Mouse (Mus musculus) liver, adult 2 months (tissue): ENCODE data around the gene Kdm2b. TPM values are rescaled to one million over a fixed set of nuclear protein-coding genes. Genes with fewer than 3 reads are reported as not detected.

ENCODE experiments used
- DNase-seq: peaks from one replicate; pipeline ENCODE4 v3.0.0-alpha.2; 2011; ENCODE audit warnings: low read depth, low spot score; ENCODE audit errors: extremely low read depth
- H3K27ac ChIP-seq: fragments of 200-500 bp; replicated peaks from 2 replicates; pipeline ENCODE4 v1.5.1; 2012; ENCODE audit warnings: low read depth, mild to moderate bottlenecking, control low read depth, inconsistent platforms, low read length; ENCODE audit not compliant: insufficient read depth
- H3K27me3 ChIP-seq: fragments of 200-500 bp; 2 replicates; pipeline ENCODE4 v1.6.1; 2012; ENCODE audit warnings: mild to moderate bottlenecking, moderate library complexity, low read length, inconsistent platforms; ENCODE audit not compliant: control insufficient read depth, insufficient read depth
- H3K36me3 ChIP-seq: fragments of 200-500 bp; 2 replicates; pipeline ENCODE4 v1.6.1; 2012; ENCODE audit warnings: low read length, inconsistent platforms; ENCODE audit not compliant: control insufficient read depth, insufficient read depth
- H3K4me1 ChIP-seq: fragments of 200-500 bp; 2 replicates; pipeline ENCODE4 v1.6.1; 2011; ENCODE audit warnings: low read length; ENCODE audit not compliant: control insufficient read depth, insufficient read depth
- H3K4me3 ChIP-seq: fragments of 200-500 bp; 2 replicates; pipeline ENCODE4 v1.5.1; 2011; ENCODE audit warnings: low read depth, mild to moderate bottlenecking, control low read depth, low read length, moderate library complexity; ENCODE audit not compliant: insufficient read depth
- H3K79me2 ChIP-seq: fragments of 200-500 bp; 2 replicates; pipeline ENCODE4 v1.6.1; 2012; ENCODE audit warnings: inconsistent platforms, mild to moderate bottlenecking, low read length, moderate library complexity; ENCODE audit not compliant: control insufficient read depth, insufficient read depth
- H3K9ac ChIP-seq: fragments of 200-500 bp; 2 replicates; pipeline ENCODE4 v1.6.1; 2012; ENCODE audit warnings: low read depth, mild to moderate bottlenecking, control low read depth, inconsistent platforms, low read length
- CTCF ChIP-seq: fragments of 200-500 bp; IDR thresholded peaks from 2 replicates; pipeline ENCODE4 v1.5.1; 2011; ENCODE audit warnings: low read depth, low read length, control low read depth
- POLR2A ChIP-seq: fragments of 200-500 bp; IDR thresholded peaks from 2 replicates; pipeline ENCODE4 v1.6.1; 2011; ENCODE audit warnings: low read length, control low read depth; ENCODE audit not compliant: insufficient read depth; ENCODE audit errors: extremely low read depth
- WGBS: fragments of 180-500 bp; shearing (Covaris S2); methylation state at CpG from one replicate; pipeline ENCODE4 v1.1.7; 2018; 5-methylcytosine and 5-hydroxymethylcytosine counted together
- polyA plus RNA-seq: library from polyadenylated mRNA; depleted of rRNA; stranded (reverse); fragments of >200 nt; gene quantifications from 2 replicates; pipeline ENCODE4 v1.2.3, GENCODE M21; 2012
- total RNA-seq: library from RNA; depleted of rRNA; stranded (reverse); fragments of >200 nt; gene quantifications from 2 replicates; pipeline ENCODE4 v1.2.3, GENCODE M21; 2014

The Kdm2b gene
- total and polyA plus RNA-seq, 2 experiments = 3.0 to 7.1 TPM

- no peak overlapping the region for H3K9ac ChIP-seq
- H3K79me2 ChIP-seq = no peaks in the 10 kb centered on the region
- H3K4me1 ChIP-seq = peaks cover 2% of the 10 kb centered on the region; the same call in 1 of the 2 replicates
- H3K36me3 ChIP-seq = peaks cover 9% of the 10 kb centered on the region
- H3K27me3 ChIP-seq = no peaks in the 10 kb centered on the region
- TF ChIP-seq POLR2A = no peak
- no peak for TF ChIP-seq CTCF
- WGBS = 34% methylated on average over 3 of the region's 3 CpGs
- H3K27ac ChIP-seq = no peak overlapping the region
- H3K4me3 ChIP-seq = no peak overlapping the region
- peak; percentile 39 for DNase-seq
Measured at GRCm38 (mm10) chr5:122876671-122877070, 113.0 kb downstream of the Kdm2b start.

- no peak for TF ChIP-seq CTCF
- TF ChIP-seq POLR2A = no peak
- Histone ChIP-seq H3K9ac (no peak overlapping the region), H3K79me2 (no peaks in the 10 kb centered on the region), H3K36me3 (peaks cover 16% of the 10 kb centered on the region), H3K27me3 (no peaks in the 10 kb centered on the region), H3K4me3 (no peak overlapping the region), H3K27ac (no peak overlapping the region), H3K4me1 (peaks cover 2% of the 10 kb centered on the region; the same call in 1 of the 2 replicates)
- WGBS = 72% methylated on average over 3 of the region's 3 CpGs
- no peak for DNase-seq
Measured at GRCm38 (mm10) chr5:122874359-122874758, 115.3 kb downstream of the Kdm2b start.

GRCm38 (mm10) chr5:122873573-122873972 lies 116.0 kb downstream of the Kdm2b start:
- no peak for TF ChIP-seq CTCF
- TF ChIP-seq POLR2A = no peak
- H3K36me3 ChIP-seq = peaks cover 18% of the 10 kb centered on the region
- H3K4me3 ChIP-seq = no peak overlapping the region
- H3K79me2 ChIP-seq = no peaks in the 10 kb centered on the region
- no peak overlapping the region for H3K9ac ChIP-seq
- H3K4me1 ChIP-seq = peaks cover 2% of the 10 kb centered on the region; the same call in 1 of the 2 replicates
- 20% methylated on average over 2 of the region's 2 CpGs for WGBS
- H3K27me3 ChIP-seq = no peaks in the 10 kb centered on the region
- DNase-seq = peak; percentile 71
- H3K27ac ChIP-seq = no peak overlapping the region

GRCm38 (mm10) chr5:122872626-122873025 lies 117.0 kb downstream of the Kdm2b start:
- DNase-seq = no peak
- Histone ChIP-seq H3K79me2 (no peaks in the 10 kb centered on the region), H3K4me3 (no peak overlapping the region), H3K27ac (no peak overlapping the region), H3K27me3 (no peaks in the 10 kb centered on the region), H3K4me1 (peaks cover 2% of the 10 kb centered on the region; the same call in 1 of the 2 replicates), H3K36me3 (peaks cover 21% of the 10 kb centered on the region), H3K9ac (no peak overlapping the region)
- WGBS = 94% methylated on average over 3 of the region's 3 CpGs
- TF ChIP-seq CTCF (no peak), POLR2A (no peak)

- no peak overlapping the region for H3K27ac ChIP-seq
- TF ChIP-seq POLR2A (no peak), CTCF (no peak)
- WGBS = 92% methylated on average over 2 of the region's 2 CpGs
- no peak overlapping the region for H3K4me3 ChIP-seq
- no peak for DNase-seq
- no peaks in the 10 kb centered on the region for H3K79me2 ChIP-seq
- H3K9ac ChIP-seq = no peak overlapping the region
- H3K36me3 ChIP-seq = peaks cover 26% of the 10 kb centered on the region; the same call in 1 of the 2 replicates
- no peaks in the 10 kb centered on the region for H3K27me3 ChIP-seq
- H3K4me1 ChIP-seq = no peaks in the 10 kb centered on the region
Measured at GRCm38 (mm10) chr5:122863053-122863452, 126.6 kb downstream of the Kdm2b start.

- H3K27ac ChIP-seq = no peak overlapping the region
- no peak for DNase-seq
- H3K4me1 ChIP-seq = peaks cover 2% of the 10 kb centered on the region; the same call in 1 of the 2 replicates
- H3K4me3 ChIP-seq = no peak overlapping the region
- WGBS = 55% methylated on average over 3 of the region's 3 CpGs
- H3K79me2 ChIP-seq = no peaks in the 10 kb centered on the region; the same call in 1 of the 2 replicates
- no peaks in the 10 kb centered on the region for H3K27me3 ChIP-seq
- H3K9ac ChIP-seq = no peak overlapping the region
- H3K36me3 ChIP-seq = no peaks in the 10 kb centered on the region
- no peak for TF ChIP-seq CTCF
- no peak for TF ChIP-seq POLR2A
Measured at GRCm38 (mm10) chr5:122855858-122856257, 133.8 kb downstream of the Kdm2b start.
